Comparison of ENCODE assay signal across 8 mouse cellular contexts in the genomic region with DNA sequence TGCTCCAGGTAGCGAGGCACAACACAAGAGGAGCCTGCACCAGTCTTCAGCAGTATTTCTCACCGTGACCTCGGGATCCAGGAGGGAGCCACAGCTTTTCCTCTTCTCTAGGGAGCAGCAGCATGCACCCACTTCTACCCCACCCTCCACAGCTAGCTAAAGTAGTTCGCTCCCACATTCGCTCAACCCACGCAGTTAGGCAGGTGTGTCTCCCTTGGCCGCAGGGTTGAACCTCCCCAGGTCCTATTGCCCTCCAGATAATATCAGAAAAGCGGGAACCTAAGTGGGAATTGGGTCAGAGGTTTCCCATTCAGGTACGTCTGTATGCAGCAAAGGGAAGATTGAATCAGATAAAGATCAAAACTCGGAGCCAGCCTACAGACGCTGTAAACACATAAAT. TPM values are rescaled to one million over a fixed set of nuclear protein-coding genes. Genes with fewer than 3 reads are reported as not detected.
DNase-seq lines count a peak whose midpoint lies in the region; ATAC-seq and TF ChIP-seq lines count a peak whose summit lies in the region.
"Had no signal": no experiment of that assay in that cellular context is flagged by ENCODE, and none has a peak within 500 bp of the region (broad histone marks: within the 10 kb centered on the region; RNA-seq: fewer than 3 reads in every experiment).

No protein-coding gene starts in this region.

- no peak for TF ChIP-seq POLR2A in thymus, adult 2 months (IDR thresholded peaks at IDR 0.05; ENCODE audit: control insufficient read depth, extremely low read depth, insufficient read depth, low read length, poor library complexity)
- no peak for TF ChIP-seq POLR2A in kidney, adult 2 months (IDR thresholded peaks at IDR 0.05; ENCODE audit: low read depth, low read length)

- H3K9me3 ChIP-seq in hindbrain, embryonic 14.5 days (ENCODE audit: control insufficient read depth, low read length) = no peaks in the 10 kb centered on the region
- no peaks in the 10 kb centered on the region for H3K9me3 ChIP-seq in midbrain, embryonic 11.5 days (ENCODE audit: control insufficient read depth, low read length)

- peaks cover 4% of the 10 kb centered on the region; the same call in 1 of the 2 replicates for H3K27me3 ChIP-seq in hindbrain, embryonic 14.5 days (ENCODE audit: control insufficient read depth, insufficient read depth, low read length)
- no peaks in the 10 kb centered on the region for H3K27me3 ChIP-seq in midbrain, embryonic 11.5 days (ENCODE audit: control insufficient read depth, insufficient read depth, low read length)
- no peaks in the 10 kb centered on the region for H3K27me3 ChIP-seq in thymus, adult 2 months (ENCODE audit: control insufficient read depth, insufficient read depth, low read length)
- H3K27me3 ChIP-seq in kidney, adult 2 months (replicated peaks; ENCODE audit: control insufficient read depth, insufficient read depth, low read length) = no peaks in the 10 kb centered on the region

- no peaks in the 10 kb centered on the region for H3K36me3 ChIP-seq in hindbrain, embryonic 14.5 days (replicated peaks; ENCODE audit: control insufficient read depth, insufficient read depth)
- no peaks in the 10 kb centered on the region for H3K36me3 ChIP-seq in midbrain, embryonic 11.5 days (ENCODE audit: control insufficient read depth, insufficient read depth, low read length)
- H3K36me3 ChIP-seq in thymus, adult 2 months (ENCODE audit: control insufficient read depth, insufficient read depth, low read length) = no peaks in the 10 kb centered on the region
- no peaks in the 10 kb centered on the region for H3K36me3 ChIP-seq in kidney, adult 2 months (ENCODE audit: control insufficient read depth, insufficient read depth, low read length)

- H3K9ac ChIP-seq in hindbrain, embryonic 14.5 days = peak overlapping the region; percentile 45; the same call in 1 of the 2 replicates
- no peak overlapping the region for H3K9ac ChIP-seq in midbrain, embryonic 11.5 days (ENCODE audit: low read length)

- peak overlapping the region; percentile 55 for H3K4me2 ChIP-seq in hindbrain, embryonic 14.5 days (replicated peaks)
- H3K4me2 ChIP-seq in midbrain, embryonic 11.5 days = peak overlapping the region; percentile 44

- no peak overlapping the region for H3K27ac ChIP-seq in hindbrain, embryonic 14.5 days
- H3K27ac ChIP-seq in midbrain, embryonic 11.5 days (ENCODE audit: low read depth, low read length) = no peak overlapping the region
- peak overlapping the region; percentile 90 for H3K27ac ChIP-seq in thymus, adult 2 months (ENCODE audit: control insufficient read depth, insufficient read depth, low read length)
- no peak overlapping the region for H3K27ac ChIP-seq in kidney, adult 2 months (ENCODE audit: insufficient read depth, low read depth, low read length)

- H3K4me1 ChIP-seq in hindbrain, embryonic 14.5 days (replicated peaks; ENCODE audit: control insufficient read depth, insufficient read depth, low read length) = no peaks in the 10 kb centered on the region
- no peaks in the 10 kb centered on the region for H3K4me1 ChIP-seq in midbrain, embryonic 11.5 days (ENCODE audit: control insufficient read depth, insufficient read depth, low read length)
- peaks cover 14% of the 10 kb centered on the region for H3K4me1 ChIP-seq in thymus, adult 2 months (replicated peaks; ENCODE audit: control insufficient read depth, insufficient read depth, low read length)
- no peaks in the 10 kb centered on the region for H3K4me1 ChIP-seq in kidney, adult 2 months (ENCODE audit: control insufficient read depth, insufficient read depth, low read length)

- TF ChIP-seq CTCF in thymus, adult 2 months (IDR thresholded peaks at IDR 0.05; ENCODE audit: borderline replicate concordance, control insufficient read depth, extremely low read depth, insufficient read depth, low read length, poor library complexity) = no peak
- no peak for TF ChIP-seq CTCF in kidney, adult 2 months (conservative IDR thresholded peaks at IDR 0.05; ENCODE audit: insufficient read depth, insufficient read length, low read depth, low read length)

- peak; percentile 22 for DNase-seq in right cerebral cortex, adult 18-20 months
- no peak for DNase-seq in right cerebral cortex, postnatal 14 days
- DNase-seq in cerebellum, postnatal 25 days = peak; percentile 40 to 45
- no peak for DNase-seq in hindbrain, embryonic 14.5 days (ENCODE audit: low spot score)
- DNase-seq in midbrain, embryonic 11.5 days (ENCODE audit: low spot score, missing footprints) = peak; percentile 86
- peak; percentile 42 for DNase-seq in thymus, adult 2 months
- DNase-seq in kidney, adult 2 months = no peak

- WGBS in hindbrain, embryonic 14.5 days = 25% methylated on average over 11 of the region's 11 CpGs
- 28% methylated on average over 11 of the region's 11 CpGs for WGBS in midbrain, embryonic 11.5 days
- 3% methylated on average over 11 of the region's 11 CpGs for WGBS in thymus, adult 2 months
- 6% methylated on average over 11 of the region's 11 CpGs for WGBS in kidney, adult 2 months

- ATAC-seq in hindbrain, embryonic 14.5 days (ENCODE audit: low FRiP score) = no peak
- ATAC-seq in midbrain, embryonic 11.5 days (ENCODE audit: low FRiP score) = no peak

- peak overlapping the region; percentile 35 for H3K4me3 ChIP-seq in hindbrain, embryonic 14.5 days (replicated peaks; ENCODE audit: low read length)
- H3K4me3 ChIP-seq in midbrain, embryonic 11.5 days (ENCODE audit: low read depth, low read length) = peak overlapping the region; percentile 5; the same call in 1 of the 2 replicates
- peak overlapping the region; percentile 93 for H3K4me3 ChIP-seq in thymus, adult 2 months (ENCODE audit: control insufficient read depth, insufficient read depth, low read length)
- no peak overlapping the region for H3K4me3 ChIP-seq in kidney, adult 2 months (ENCODE audit: insufficient read depth, low read depth, low read length)
- H3K4me3 ChIP-seq: myocyte had no signal

RNA-seq across cellular contexts. Expression of gene Xkrx, which starts 0.9 kb away (rescaled TPM):
- 0.89 and 1.1 TPM in 2 replicates for polyA plus RNA-seq in hindbrain, embryonic 14.5 days (2014; fragmentation: Nextera tagmentation; extraction: Ambion mirVana)
- 0.04 and 0.06 TPM in 2 replicates for polyA plus RNA-seq in midbrain, embryonic 11.5 days (2014; fragmentation: Nextera tagmentation; extraction: Ambion mirVana)
- polyA plus RNA-seq in thymus, adult 2 months (2012; rRNA removed) = 15.1 and 19.1 TPM in 2 replicates
- 0.56 and 0.67 TPM in 2 replicates for polyA plus RNA-seq in kidney, adult 2 months (2012; rRNA removed)

RNA-seq across cellular contexts. Expression of gene Arl13a, which starts 24.5 kb away (rescaled TPM):
- polyA plus RNA-seq in hindbrain, embryonic 14.5 days (2014; fragmentation: Nextera tagmentation; extraction: Ambion mirVana) = not detected in 2 replicates
- not detected in 2 replicates for polyA plus RNA-seq in midbrain, embryonic 11.5 days (2014; fragmentation: Nextera tagmentation; extraction: Ambion mirVana)
- not detected in 2 replicates for polyA plus RNA-seq in thymus, adult 2 months (2012; rRNA removed)
- not detected in 2 replicates for polyA plus RNA-seq in kidney, adult 2 months (2012; rRNA removed)
- polyA plus RNA-seq: myocyte had no signal

RNA-seq across cellular contexts. Expression of gene Nox1, which starts 58.9 kb away (rescaled TPM):
- 0.08 and 0.13 TPM in 2 replicates for polyA plus RNA-seq in hindbrain, embryonic 14.5 days (2014; fragmentation: Nextera tagmentation; extraction: Ambion mirVana)
- 0.12 TPM in 1 of 2 replicates, not detected in the other for polyA plus RNA-seq in midbrain, embryonic 11.5 days (2014; fragmentation: Nextera tagmentation; extraction: Ambion mirVana)
- polyA plus RNA-seq in thymus, adult 2 months (2012; rRNA removed) = 0.19 and 0.34 TPM in 2 replicates
- polyA plus RNA-seq in kidney, adult 2 months (2012; rRNA removed) = 0.05 and 0.14 TPM in 2 replicates

Comparison
In these comparisons a context has a peak if more than half of its experiments do, and no peak if none do; other contexts are left out.
1. DNase-seq: peak in right cerebral cortex, adult 18-20 months (single experiment), cerebellum, postnatal 25 days (2 of 2), midbrain, embryonic 11.5 days (single experiment) and thymus, adult 2 months (single experiment); none in right cerebral cortex, postnatal 14 days (single experiment), hindbrain, embryonic 14.5 days (single experiment) and kidney, adult 2 months (single experiment).